8 mouse cellular contexts compared by ENCODE assay signal in the genomic region with DNA sequence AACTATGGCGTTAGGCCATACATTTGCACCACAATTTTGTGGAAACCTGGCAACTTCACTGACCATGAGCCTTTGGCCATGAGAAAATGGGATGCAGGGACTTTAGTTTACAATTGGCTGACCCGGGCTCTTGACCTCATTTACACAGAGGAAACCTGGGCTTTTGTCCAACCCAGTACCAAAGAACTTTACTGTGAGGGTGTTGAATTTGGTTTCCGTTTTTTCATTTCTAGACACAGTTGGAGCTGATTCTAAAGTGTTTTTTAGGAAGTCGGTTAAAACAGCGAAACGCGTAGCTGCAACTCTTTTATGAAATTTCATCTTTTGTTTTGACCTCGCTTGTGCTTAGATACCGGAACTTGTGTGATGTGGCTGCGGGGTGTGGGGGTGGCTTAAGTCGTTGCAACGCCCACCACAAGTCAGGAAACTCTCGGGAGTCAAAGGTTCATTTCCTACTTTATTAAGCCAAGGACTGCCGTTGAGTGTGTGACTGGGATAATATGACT.
DNase-seq lines count a peak whose midpoint lies in the region; ATAC-seq and TF ChIP-seq lines count a peak whose summit lies in the region.

No protein-coding gene starts in this region.

- peak overlapping the region; percentile 3; the same call in 1 of the 2 replicates for H3K4me3 ChIP-seq in heart, adult 2 months
- no peak overlapping the region for H3K4me3 ChIP-seq in heart, embryonic 12.5 days
- H3K4me3 ChIP-seq in hindbrain, postnatal 0 days (ENCODE audit: low read length), result no peak overlapping the region

- TF ChIP-seq POLR2A in heart, adult 2 months (IDR thresholded peaks at IDR 0.05; ENCODE audit: insufficient read depth, low read depth, low read length), result no peak

- no peak overlapping the region for H3K9ac ChIP-seq in heart, adult 2 months (ENCODE audit: low read depth, low read length)
- H3K9ac ChIP-seq in heart, embryonic 12.5 days, result no peak overlapping the region
- H3K9ac ChIP-seq in hindbrain, postnatal 0 days (replicated peaks; ENCODE audit: low read length), result no peak overlapping the region

- H3K79me2 ChIP-seq in heart, adult 2 months (replicated peaks; ENCODE audit: control insufficient read depth, insufficient read depth, low read length), result no peaks in the 10 kb centered on the region

- H3K9me3 ChIP-seq in heart, embryonic 12.5 days (replicated peaks), result peaks cover 4% of the 10 kb centered on the region
- peaks cover 5% of the 10 kb centered on the region; the same call in 1 of the 2 replicates for H3K9me3 ChIP-seq in hindbrain, postnatal 0 days (ENCODE audit: low read length)

- peaks cover 1% of the 10 kb centered on the region; the same call in 1 of the 2 replicates for H3K4me1 ChIP-seq in heart, adult 2 months (ENCODE audit: control insufficient read depth, insufficient read depth, low read length)
- H3K4me1 ChIP-seq in heart, embryonic 12.5 days (replicated peaks), result no peaks in the 10 kb centered on the region
- peaks cover 6% of the 10 kb centered on the region for H3K4me1 ChIP-seq in hindbrain, postnatal 0 days (ENCODE audit: insufficient read depth, low read length)

- WGBS in heart, adult 2 months, result 39% methylated on average over 14 of the region's 14 CpGs
- 78% methylated on average over 14 of the region's 14 CpGs for WGBS in heart, embryonic 12.5 days
- WGBS in hindbrain, postnatal 0 days, result 54% methylated on average over 14 of the region's 14 CpGs

- TF ChIP-seq CTCF in heart, adult 2 months (IDR thresholded peaks at IDR 0.05), result no peak
- TF ChIP-seq CTCF in hindbrain, postnatal 0 days (IDR thresholded peaks at IDR 0.05; ENCODE audit: low read depth), result no peak

- peak overlapping the region; percentile 29 for H3K27ac ChIP-seq in heart, adult 2 months
- H3K27ac ChIP-seq in heart, embryonic 12.5 days (ENCODE audit: poor library complexity, severe bottlenecking), result no peak overlapping the region
- H3K27ac ChIP-seq in hindbrain, postnatal 0 days, result peak overlapping the region; percentile 56; the same call in 1 of the 2 replicates

- TF ChIP-seq EP300 in heart, adult 2 months (IDR thresholded peaks at IDR 0.05; ENCODE audit: insufficient read depth, low read depth, low read length), result no peak

- no peaks in the 10 kb centered on the region for H3K27me3 ChIP-seq in heart, adult 2 months (ENCODE audit: control insufficient read depth, insufficient read depth, low read length)
- no peaks in the 10 kb centered on the region for H3K27me3 ChIP-seq in heart, embryonic 12.5 days (replicated peaks)
- no peaks in the 10 kb centered on the region for H3K27me3 ChIP-seq in hindbrain, postnatal 0 days (ENCODE audit: insufficient read depth, low read length)

- intact Hi-C loops in heart, adult 2 months (cut with DNase I), result no loop called here

- no peak overlapping the region for H3K4me2 ChIP-seq in heart, embryonic 12.5 days
- H3K4me2 ChIP-seq in hindbrain, postnatal 0 days (ENCODE audit: low read depth, low read length), result no peak overlapping the region

- ATAC-seq in heart, embryonic 12.5 days (ENCODE audit: insufficient number of reproducible peaks, low FRiP score), result no peak
- ATAC-seq in activated CD4-positive, CD25-positive, alpha-beta regulatory T cell, adult 4 months, result peak; percentile 95
- peak; percentile 36; the same call in 1 of the 2 replicates for ATAC-seq in hindbrain, postnatal 0 days

- DNase-seq in heart, adult 2 months, result peak; percentile 24 to 49
- peak; percentile 66 for DNase-seq in hindbrain, postnatal 0 days (ENCODE audit: low spot score)
- peak; percentile 72 for DNase-seq in lung, postnatal 10 days
- DNase-seq in urinary bladder, postnatal 14 days (ENCODE audit: low spot score), result no peak
- DNase-seq in retina, postnatal 1 day, result no peak
- DNase-seq in gastrocnemius, postnatal 4 days (ENCODE audit: low spot score in 2 of 2), result no peak

- H3K36me3 ChIP-seq in heart, adult 2 months (ENCODE audit: control insufficient read depth, insufficient read depth, low read length), result no peaks in the 10 kb centered on the region
- no peaks in the 10 kb centered on the region for H3K36me3 ChIP-seq in heart, embryonic 12.5 days
- H3K36me3 ChIP-seq in hindbrain, postnatal 0 days (ENCODE audit: insufficient read depth, low read length), result no peaks in the 10 kb centered on the region

Comparison
In these comparisons a context has a peak if more than half of its experiments do, and no peak if none do; other contexts are left out.
1. DNase-seq: peak in heart, adult 2 months (2 of 2), hindbrain, postnatal 0 days (single experiment) and lung, postnatal 10 days (single experiment); none in urinary bladder, postnatal 14 days (single experiment), retina, postnatal 1 day (single experiment) and gastrocnemius, postnatal 4 days (0 of 2).